Mouse (Mus musculus): ENCODE measurements around the gene Ralgapa2. TPM values are rescaled to one million over a fixed set of nuclear protein-coding genes. Genes with fewer than 3 reads are reported as not detected.

Gene Ralgapa2
- polyA plus RNA-seq (2015; fragmentation: Illumina TruSeq; extraction: RNeasy Lipid Tissue Mini Kit (QIAGEN cat#74804); ENCODE audit: insufficient read depth, low read depth, low replicate concordance): 3.8 TPM

DNA sequence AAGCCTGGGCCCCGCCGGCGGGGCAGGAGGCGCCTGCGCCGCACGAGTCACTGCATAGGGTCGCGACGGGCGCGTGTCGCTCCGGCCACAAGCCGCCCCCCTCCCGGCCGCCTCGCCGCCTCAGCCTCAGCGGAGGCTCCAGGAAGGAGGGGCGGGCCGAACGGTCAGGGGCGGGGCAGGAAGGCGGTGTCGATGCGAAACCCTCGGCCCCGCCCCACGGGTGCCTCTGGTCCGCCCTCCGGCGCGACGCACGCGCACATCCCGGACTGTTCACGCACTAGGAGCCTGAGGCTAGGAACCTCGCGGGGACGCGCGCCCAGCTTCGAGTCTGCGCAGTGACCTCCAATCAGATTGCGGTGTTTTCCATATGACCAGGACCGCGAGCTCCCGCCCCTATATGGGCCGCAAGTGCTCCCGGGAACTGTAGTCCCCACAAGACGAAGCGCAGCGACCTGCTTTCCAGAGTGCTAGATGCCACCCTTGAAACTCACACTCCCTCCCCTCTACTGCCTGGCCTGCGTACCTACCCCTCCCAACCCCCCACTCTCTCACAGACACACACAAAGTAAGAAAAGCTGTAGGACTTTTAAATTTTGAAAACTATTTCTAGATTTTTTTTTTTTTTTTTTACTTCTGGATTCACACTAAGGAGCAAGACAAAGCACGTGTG lies at the start of gene Ralgapa2:
TSS of gene Ralgapa2 (minus strand) at position 434 of the 670 bp plus-strand sequence.

GRCm38 (mm10) chr2:146221076-146221928 lies 290.8 kb downstream of the Ralgapa2 start, which contains the start of gene Insm1:
Gene Insm1, plus strand, starts transcription at chr2:146221921.

